Mouse (Mus musculus): ENCODE data around the gene Etl4. TPM values are rescaled to one million over a fixed set of nuclear protein-coding genes. Genes with fewer than 3 reads are reported as not detected.

The Etl4 gene
- polyA plus RNA-seq, 1 experiment from 2014 or later = 77.7 TPM

- in situ Hi-C loops (cut with MboI; ENCODE audit: low pct_unique_long_range_greater_than_20kb) = no loop called here
Measured at GRCm38 (mm10) chr2:20770171-20770570, 860.6 kb downstream of the Etl4 start.

GRCm38 (mm10) chr2:20774462-20774861 lies 864.9 kb downstream of the Etl4 start:
- ChIA-PET CTCF (no interaction called here), POLR2A (no interaction called here)
- DNase-seq (ENCODE audit: low read depth, low spot score) = no peak
- in situ Hi-C loops (cut with MboI; ENCODE audit: low pct_unique_long_range_greater_than_20kb) = no loop called here
- H3K27me3 ChIP-seq = no peaks in the 10 kb centered on the region
- ATAC-seq = no peak
- no peak for TF ChIP-seq CTCF (IDR thresholded peaks at IDR 0.05)

More at GRCm38 (mm10) chr2:20770171-20770570, 860.6 kb downstream of the Etl4 start:
- TF ChIP-seq CTCF (IDR thresholded peaks at IDR 0.05) = no peak
- CTCF ChIA-PET = no interaction called here
- ATAC-seq = no peak
- POLR2A ChIA-PET = no interaction called here
- no peak for DNase-seq (ENCODE audit: low read depth, low spot score)
- H3K27me3 ChIP-seq = no peaks in the 10 kb centered on the region

GRCm38 (mm10) chr2:20776171-20776704 lies 866.7 kb downstream of the Etl4 start:
- POLR2A ChIA-PET = no interaction called here

GRCm38 (mm10) chr2:20777931-20778330 lies 868.4 kb downstream of the Etl4 start:
- DNase-seq (ENCODE audit: low read depth, low spot score) = no peak
- no peak for ATAC-seq
- no peaks in the 10 kb centered on the region for H3K27me3 ChIP-seq
- in situ Hi-C loops (cut with MboI; ENCODE audit: low pct_unique_long_range_greater_than_20kb) = loop anchor here (5.0 kb wide), 1 partner anchor 101 kb away; no protein-coding TSS in a partner anchor
- POLR2A ChIA-PET = interaction anchor here (1.2 kb wide), 1 partner anchor 13 kb away, joined by 8 read pairs; no protein-coding TSS in a partner anchor
- peak; percentile 63 for TF ChIP-seq CTCF (IDR thresholded peaks at IDR 0.05)
- CTCF ChIA-PET = interaction anchor here (0.5 to 2.1 kb wide), 4 partner anchors 9 to 56 kb away, joined by 3 to 7 read pairs (median 3); no protein-coding TSS in a partner anchor

More at GRCm38 (mm10) chr2:20776171-20776704, 866.7 kb downstream of the Etl4 start:
- no peak for TF ChIP-seq CTCF (IDR thresholded peaks at IDR 0.05)
- no peak for DNase-seq (ENCODE audit: low read depth, low spot score)
- CTCF ChIA-PET = interaction anchor here (1.0 to 2.1 kb wide), 2 partner anchors 8 to 28 kb away, joined by 3 to 7 read pairs; no protein-coding TSS in a partner anchor
- H3K27me3 ChIP-seq = no peaks in the 10 kb centered on the region
- no peak for ATAC-seq
- in situ Hi-C loops (cut with MboI; ENCODE audit: low pct_unique_long_range_greater_than_20kb) = loop anchor here (5.0 kb wide), 1 partner anchor 99 kb away; no protein-coding TSS in a partner anchor

- POLR2A ChIA-PET = no interaction called here
- ATAC-seq (peak; percentile 81), DNase-seq (ENCODE audit: low read depth, low spot score) (peak; percentile 24)
- in situ Hi-C loops (cut with MboI; ENCODE audit: low pct_unique_long_range_greater_than_20kb) = loop anchor here (5.0 kb wide), 1 partner anchor 102 kb away; no protein-coding TSS in a partner anchor
- CTCF ChIA-PET = interaction anchor here (0.6 to 2.2 kb wide), 18 partner anchors 8 to 850 kb away, joined by 3 to 9 read pairs (median 4); no protein-coding TSS in a partner anchor
- no peaks in the 10 kb centered on the region for H3K27me3 ChIP-seq
- peak; percentile 91 for TF ChIP-seq CTCF (IDR thresholded peaks at IDR 0.05)
Measured at GRCm38 (mm10) chr2:20779484-20780381, 870.2 kb downstream of the Etl4 start.

GRCm38 (mm10) chr2:20801236-20801890 lies 891.8 kb downstream of the Etl4 start:
- in situ Hi-C loops (cut with MboI; ENCODE audit: low pct_unique_long_range_greater_than_20kb) = no loop called here
- no peak for ATAC-seq
- ChIA-PET CTCF (no interaction called here), POLR2A (no interaction called here)
- TF ChIP-seq CTCF (IDR thresholded peaks at IDR 0.05) = no peak
- DNase-seq (ENCODE audit: low read depth, low spot score) = no peak
- H3K27me3 ChIP-seq = no peaks in the 10 kb centered on the region

GRCm38 (mm10) chr2:20811506-20811905 lies 901.9 kb downstream of the Etl4 start:
- DNase-seq (ENCODE audit: low read depth, low spot score) = no peak
- in situ Hi-C loops (cut with MboI; ENCODE audit: low pct_unique_long_range_greater_than_20kb) = no loop called here
- no peak for ATAC-seq
- ChIA-PET POLR2A (no interaction called here), CTCF (interaction anchor here (1.6 kb wide), 1 partner anchor 12 kb away, joined by 3 read pairs; no protein-coding TSS in a partner anchor)
- TF ChIP-seq CTCF (IDR thresholded peaks at IDR 0.05) = no peak
- no peaks in the 10 kb centered on the region for H3K27me3 ChIP-seq

GRCm38 (mm10) chr2:20813986-20814385 lies 904.4 kb downstream of the Etl4 start:
- TF ChIP-seq CTCF (IDR thresholded peaks at IDR 0.05) = peak; percentile 46
- in situ Hi-C loops (cut with MboI; ENCODE audit: low pct_unique_long_range_greater_than_20kb) = no loop called here
- CTCF ChIA-PET = interaction anchor here (1.1 kb wide), 1 partner anchor 9 kb away, joined by 3 read pairs; no protein-coding TSS in a partner anchor

GRCm38 (mm10) chr2:20818226-20818625 lies 908.6 kb downstream of the Etl4 start:
- in situ Hi-C loops (cut with MboI; ENCODE audit: low pct_unique_long_range_greater_than_20kb) = no loop called here
- ChIA-PET POLR2A (no interaction called here), CTCF (no interaction called here)
- ATAC-seq (no peak), DNase-seq (ENCODE audit: low read depth, low spot score) (no peak)
- no peaks in the 10 kb centered on the region for H3K27me3 ChIP-seq
- no peak for TF ChIP-seq CTCF (IDR thresholded peaks at IDR 0.05)

More at GRCm38 (mm10) chr2:20813986-20814385, 904.4 kb downstream of the Etl4 start:
- H3K27me3 ChIP-seq = no peaks in the 10 kb centered on the region
- DNase-seq (ENCODE audit: low read depth, low spot score) (no peak), ATAC-seq (no peak)
- POLR2A ChIA-PET = no interaction called here

GRCm38 (mm10) chr2:20826258-20826657 lies 916.7 kb downstream of the Etl4 start:
- no peak for DNase-seq (ENCODE audit: low read depth, low spot score)
- ChIA-PET POLR2A (no interaction called here), CTCF (no interaction called here)
- no peaks in the 10 kb centered on the region for H3K27me3 ChIP-seq
- no peak for ATAC-seq
- no peak for TF ChIP-seq CTCF (IDR thresholded peaks at IDR 0.05)
- in situ Hi-C loops (cut with MboI; ENCODE audit: low pct_unique_long_range_greater_than_20kb) = no loop called here

All from Patski (cell line).